Mouse (Mus musculus) hindbrain, embryonic 16.5 days (tissue): ENCODE data around the gene Bpgm. TPM values are rescaled to one million over a fixed set of nuclear protein-coding genes. Genes with fewer than 3 reads are reported as not detected.

Experiments used
- ATAC-seq: fragments of 200-750 bp; cut with Nextera tagmentation; 2 replicates; pipeline ENCODE4 v1.8.0; 2017; ENCODE audit warnings: moderate TSS enrichment, moderate library complexity
- H3K27ac ChIP-seq: fragments of 300-500 bp; sonication (generic); 2 replicates; pipeline ENCODE4 v1.5.1; 2014; ENCODE audit warnings: low read depth, mild to moderate bottlenecking, control low read depth, low read length, moderate library complexity
- H3K27me3 ChIP-seq: fragments of 300-500 bp; sonication (generic); replicated peaks from 2 replicates; pipeline ENCODE4 v1.6.1; 2014; ENCODE audit warnings: low read length; ENCODE audit not compliant: control insufficient read depth, insufficient read depth
- H3K36me3 ChIP-seq: fragments of 300-500 bp; sonication (generic); 2 replicates; pipeline ENCODE4 v1.6.1; 2014; ENCODE audit warnings: mild to moderate bottlenecking, low read length, moderate library complexity, mixed read lengths; ENCODE audit not compliant: control insufficient read depth, insufficient read depth
- H3K4me1 ChIP-seq: fragments of 300-500 bp; sonication (generic); 2 replicates; pipeline ENCODE4 v1.6.1; 2014; ENCODE audit warnings: low read depth, low read length; ENCODE audit not compliant: control insufficient read depth, insufficient read depth
- H3K4me2 ChIP-seq: fragments of 300-500 bp; sonication (generic); 2 replicates; pipeline ENCODE4 v1.6.1; 2014; ENCODE audit warnings: mild to moderate bottlenecking, low read length, control low read depth, moderate library complexity
- H3K4me3 ChIP-seq: fragments of 300-500 bp; sonication (generic); 2 replicates; pipeline ENCODE4 v1.5.1; 2014; ENCODE audit warnings: mild to moderate bottlenecking, low read length, control low read depth, moderate library complexity
- H3K9ac ChIP-seq: fragments of 300-500 bp; sonication (generic); 2 replicates; pipeline ENCODE4 v1.6.1; 2014; ENCODE audit warnings: low read depth, mild to moderate bottlenecking, control low read depth, low read length, moderate library complexity
- H3K9me3 ChIP-seq: fragments of 300-500 bp; sonication (generic); 2 replicates; pipeline ENCODE4 v1.6.1; 2014; ENCODE audit warnings: mild to moderate bottlenecking, low read length, moderate library complexity; ENCODE audit not compliant: control insufficient read depth
- WGBS: fragments of 180-500 bp; shearing (Covaris S2); extraction: QIAGEN DNeasy Blood & Tissue Kit; methylation state at CpG from one replicate; pipeline ENCODE4 v1.1.7; 2014; 5-methylcytosine and 5-hydroxymethylcytosine counted together
- polyA plus RNA-seq: library from polyadenylated mRNA; unstranded; fragments of >200 nt; fragmentation: Nextera tagmentation; extraction: Ambion mirVana; gene quantifications from 2 replicates; pipeline ENCODE4 v1.2.1, GENCODE M21; 2015

Gene Bpgm
- polyA plus RNA-seq, 1 experiment from 2014 or later: 93.4 TPM

- Histone ChIP-seq H3K4me2 (no peak overlapping the region), H3K9ac (no peak overlapping the region), H3K27ac (no peak overlapping the region), H3K4me1 (no peaks in the 10 kb centered on the region), H3K27me3 (no peaks in the 10 kb centered on the region), H3K36me3 (no peaks in the 10 kb centered on the region), H3K9me3 (no peaks in the 10 kb centered on the region), H3K4me3 (no peak overlapping the region)
- ATAC-seq: no peak
- WGBS: 85% methylated on average over 1 of the region's 1 CpGs
Measured at GRCm38 (mm10) chr6:34519087-34519486, 43.1 kb downstream of the Bpgm start.

DNA sequence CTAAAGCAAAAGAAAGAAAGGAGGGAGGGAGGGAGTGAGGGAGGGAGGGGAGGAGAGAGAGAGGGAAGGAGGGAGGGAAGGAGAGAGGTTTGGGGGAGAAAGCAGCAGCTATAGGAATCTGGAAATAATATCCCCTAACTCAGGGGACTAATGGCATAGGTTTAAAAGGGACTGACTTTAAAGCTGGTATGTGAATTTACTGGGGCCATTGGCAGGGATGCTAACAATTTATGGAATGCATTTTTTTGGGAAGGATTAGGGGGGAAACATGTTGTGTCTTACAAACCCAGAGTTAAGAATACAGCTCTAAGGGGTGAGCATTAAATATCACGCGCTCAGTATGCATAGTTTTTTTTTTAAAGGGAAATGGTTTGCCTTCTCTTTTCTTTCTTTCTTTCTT, 44.5 kb downstream of the Bpgm start:
- no peak for ATAC-seq
- Histone ChIP-seq H3K4me1 (no peaks in the 10 kb centered on the region), H3K36me3 (no peaks in the 10 kb centered on the region), H3K9me3 (no peaks in the 10 kb centered on the region), H3K4me3 (no peak overlapping the region), H3K27me3 (no peaks in the 10 kb centered on the region), H3K9ac (no peak overlapping the region), H3K27ac (no peak overlapping the region), H3K4me2 (no peak overlapping the region)
- 72% methylated on average over 2 of the region's 2 CpGs for WGBS

DNA sequence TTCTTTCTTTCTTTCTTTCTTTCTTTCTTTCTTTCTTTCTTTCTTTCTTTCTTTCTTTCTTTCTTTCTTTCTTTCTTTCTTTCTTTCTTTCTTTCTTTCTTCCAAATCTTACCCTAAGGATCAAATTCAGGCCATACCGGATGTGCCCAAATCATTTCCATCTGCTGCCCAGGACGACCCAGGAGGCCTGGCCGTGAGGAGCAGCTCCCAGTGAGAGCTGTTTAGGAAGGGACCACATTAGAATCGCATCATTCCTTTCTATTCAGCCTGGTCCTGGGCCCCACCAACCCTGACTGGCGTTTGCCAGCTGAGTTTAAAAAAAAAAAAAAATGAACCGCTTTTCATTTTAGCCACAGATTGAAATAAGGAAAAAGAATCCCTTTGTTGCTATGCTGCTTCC, 44.9 kb downstream of the Bpgm start:
- H3K27me3 ChIP-seq: no peaks in the 10 kb centered on the region
- ATAC-seq: no peak
- 31% methylated on average over 6 of the region's 6 CpGs for WGBS
- no peak overlapping the region for H3K4me3 ChIP-seq
- H3K9ac ChIP-seq: no peak overlapping the region
- H3K27ac ChIP-seq: no peak overlapping the region
- no peaks in the 10 kb centered on the region for H3K36me3 ChIP-seq
- H3K9me3 ChIP-seq: no peaks in the 10 kb centered on the region
- no peaks in the 10 kb centered on the region for H3K4me1 ChIP-seq
- no peak overlapping the region for H3K4me2 ChIP-seq

- Histone ChIP-seq H3K9me3 (no peaks in the 10 kb centered on the region), H3K9ac (no peak overlapping the region), H3K36me3 (no peaks in the 10 kb centered on the region), H3K4me3 (no peak overlapping the region), H3K4me2 (no peak overlapping the region), H3K27me3 (no peaks in the 10 kb centered on the region), H3K27ac (no peak overlapping the region), H3K4me1 (no peaks in the 10 kb centered on the region)
- WGBS: 76% methylated on average over 5 of the region's 5 CpGs
- ATAC-seq: no peak
Measured at GRCm38 (mm10) chr6:34523476-34523875, 47.5 kb downstream of the Bpgm start.

DNA sequence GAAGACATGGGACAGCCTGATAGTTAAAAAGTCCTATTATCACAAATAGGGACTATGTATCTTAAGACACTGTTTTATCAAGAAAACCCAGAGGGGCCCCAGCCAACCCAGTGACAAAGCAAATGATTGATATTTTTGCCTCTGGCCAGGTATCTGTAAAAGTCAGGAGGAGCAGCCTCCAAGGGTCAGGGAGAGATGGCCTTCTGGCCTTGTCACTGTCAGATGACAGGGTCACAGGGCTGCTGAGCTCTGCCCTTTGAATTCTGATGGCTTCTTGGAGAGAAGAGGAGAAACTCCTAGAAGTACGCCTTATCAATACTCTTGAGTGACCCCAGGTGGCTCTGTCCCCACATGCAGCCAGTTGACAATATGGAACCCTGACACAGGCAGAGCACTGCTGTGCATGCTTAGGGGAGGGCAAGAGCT, 49.5 kb downstream of the Bpgm start:
- H3K27me3 ChIP-seq: no peaks in the 10 kb centered on the region
- no peaks in the 10 kb centered on the region for H3K9me3 ChIP-seq
- no peak overlapping the region for H3K4me2 ChIP-seq
- ATAC-seq: no peak
- WGBS: 90% methylated on average over 1 of the region's 1 CpGs
- no peak overlapping the region for H3K27ac ChIP-seq
- H3K36me3 ChIP-seq: no peaks in the 10 kb centered on the region
- H3K9ac ChIP-seq: no peak overlapping the region
- H3K4me1 ChIP-seq: no peaks in the 10 kb centered on the region
- H3K4me3 ChIP-seq: no peak overlapping the region

DNA sequence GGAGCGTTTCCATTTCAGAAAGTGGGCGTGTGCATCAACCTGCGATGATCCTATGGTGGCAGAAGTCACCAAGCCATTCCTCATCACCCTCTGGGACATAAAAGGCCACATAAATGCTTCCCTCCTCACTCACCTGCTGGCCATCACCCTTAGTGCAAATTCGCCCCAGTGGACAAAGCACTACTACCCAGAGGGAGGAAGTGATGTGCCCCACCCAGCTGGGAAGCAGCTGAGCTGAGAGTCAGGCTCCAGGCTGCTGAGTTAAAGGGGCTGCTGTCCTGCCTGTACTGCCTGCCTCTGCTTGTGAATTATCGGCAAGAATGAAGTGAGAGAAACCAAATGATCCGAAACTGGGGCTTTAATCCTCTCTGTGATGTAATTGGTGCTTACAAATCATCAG, 49.9 kb downstream of the Bpgm start:
- H3K4me2 ChIP-seq: no peak overlapping the region
- H3K9me3 ChIP-seq: no peaks in the 10 kb centered on the region
- H3K36me3 ChIP-seq: no peaks in the 10 kb centered on the region
- H3K27me3 ChIP-seq: no peaks in the 10 kb centered on the region
- 77% methylated on average over 6 of the region's 6 CpGs for WGBS
- no peak overlapping the region for H3K27ac ChIP-seq
- no peaks in the 10 kb centered on the region for H3K4me1 ChIP-seq
- no peak for ATAC-seq
- no peak overlapping the region for H3K4me3 ChIP-seq
- H3K9ac ChIP-seq: no peak overlapping the region

GRCm38 (mm10) chr6:34526389-34526788, 50.4 kb downstream of the Bpgm start:
- no peaks in the 10 kb centered on the region for H3K9me3 ChIP-seq
- H3K4me1 ChIP-seq: no peaks in the 10 kb centered on the region
- no peaks in the 10 kb centered on the region for H3K36me3 ChIP-seq
- H3K27me3 ChIP-seq: no peaks in the 10 kb centered on the region
- no peak overlapping the region for H3K4me2 ChIP-seq
- no peak overlapping the region for H3K9ac ChIP-seq
- whole genome bisulfite sequencing: 87% methylated on average over 3 of the region's 3 CpGs
- H3K27ac ChIP-seq: no peak overlapping the region
- no peak for ATAC-seq
- no peak overlapping the region for H3K4me3 ChIP-seq

GRCm38 (mm10) chr6:34528131-34528530, 52.1 kb downstream of the Bpgm start:
- 86% methylated on average over 2 of the region's 2 CpGs for WGBS
- no peak for ATAC-seq

GRCm38 (mm10) chr6:34529992-34530391, 54.0 kb downstream of the Bpgm start:
- H3K4me3 ChIP-seq: no peak overlapping the region
- no peak overlapping the region for H3K9ac ChIP-seq
- no peak for ATAC-seq
- no peaks in the 10 kb centered on the region for H3K9me3 ChIP-seq
- no peaks in the 10 kb centered on the region for H3K36me3 ChIP-seq
- 79% methylated on average over 3 of the region's 3 CpGs for WGBS
- H3K4me2 ChIP-seq: no peak overlapping the region
- no peak overlapping the region for H3K27ac ChIP-seq
- H3K4me1 ChIP-seq: no peaks in the 10 kb centered on the region
- no peaks in the 10 kb centered on the region for H3K27me3 ChIP-seq

More at GRCm38 (mm10) chr6:34528131-34528530, 52.1 kb downstream of the Bpgm start:
- no peak overlapping the region for H3K9ac ChIP-seq
- H3K4me1 ChIP-seq: no peaks in the 10 kb centered on the region
- H3K9me3 ChIP-seq: no peaks in the 10 kb centered on the region
- H3K4me3 ChIP-seq: no peak overlapping the region
- H3K27me3 ChIP-seq: no peaks in the 10 kb centered on the region
- H3K27ac ChIP-seq: no peak overlapping the region
- H3K4me2 ChIP-seq: no peak overlapping the region
- no peaks in the 10 kb centered on the region for H3K36me3 ChIP-seq

GRCm38 (mm10) chr6:34533055-34533454, 57.0 kb downstream of the Bpgm start:
- H3K4me2 ChIP-seq: no peak overlapping the region
- no peaks in the 10 kb centered on the region for H3K4me1 ChIP-seq
- H3K9ac ChIP-seq: no peak overlapping the region
- H3K27me3 ChIP-seq: no peaks in the 10 kb centered on the region
- 93% methylated on average over 1 of the region's 1 CpGs for WGBS
- H3K9me3 ChIP-seq: no peaks in the 10 kb centered on the region
- no peaks in the 10 kb centered on the region for H3K36me3 ChIP-seq
- H3K4me3 ChIP-seq: no peak overlapping the region
- no peak overlapping the region for H3K27ac ChIP-seq
- no peak for ATAC-seq
